ENCODE assay signal across 8 mouse cellular contexts in the genomic region with DNA sequence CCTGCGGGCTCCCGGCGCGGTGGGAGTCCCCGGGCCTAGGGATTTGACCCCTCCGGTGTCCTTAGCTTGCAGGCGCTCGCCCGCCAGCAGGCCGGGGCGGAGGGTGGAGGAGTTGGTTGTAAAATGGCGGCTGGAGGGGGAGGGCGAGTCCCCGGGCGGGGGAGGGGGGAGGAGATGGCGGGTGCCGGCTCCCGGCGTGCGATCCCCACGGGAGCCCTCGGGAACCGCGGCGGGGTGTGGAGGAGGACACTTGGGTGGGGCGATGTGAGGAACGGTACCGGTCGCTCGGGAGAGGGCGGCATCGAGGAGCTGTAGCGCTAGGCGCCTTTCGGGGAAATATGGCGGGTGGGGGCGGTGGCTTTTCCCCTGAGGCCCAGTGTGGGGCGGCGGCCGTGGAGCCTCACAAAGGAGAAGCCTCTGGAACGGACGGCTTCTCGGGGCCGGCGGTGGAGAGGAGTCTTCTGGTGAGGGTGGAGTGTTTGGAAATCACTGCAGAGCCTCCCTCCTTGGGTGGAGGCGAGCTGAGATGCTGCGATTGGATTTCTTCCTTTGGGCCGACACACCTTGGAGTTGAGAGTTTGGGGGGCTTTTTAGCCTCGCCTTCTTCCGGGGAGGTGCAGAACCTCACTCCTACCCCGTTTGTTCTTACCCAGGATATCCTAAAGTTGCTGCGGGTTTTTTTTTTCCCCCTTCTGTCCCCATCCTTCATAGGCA. TPM values are rescaled to one million over a fixed set of nuclear protein-coding genes. Genes with fewer than 3 reads are reported as not detected.
DNase-seq lines count a peak whose midpoint lies in the region; ATAC-seq and TF ChIP-seq lines count a peak whose summit lies in the region.

No protein-coding gene starts in this region.

- WGBS in forebrain, embryonic 15.5 days: under 1% methylated on average over 51 of the region's 52 CpGs

- no peaks in the 10 kb centered on the region for H3K27me3 ChIP-seq in MEL (ENCODE audit: control insufficient read depth in 1 of 2, insufficient read depth in 2 of 2, low read length in 2 of 2)
- H3K27me3 ChIP-seq in forebrain, embryonic 15.5 days: no peaks in the 10 kb centered on the region

- peaks cover 11 to 21% of the 10 kb centered on the region in 2 experiments for H3K4me1 ChIP-seq in MEL (ENCODE audit: control insufficient read depth in 1 of 2, insufficient read depth in 2 of 2, low read length in 2 of 2)
- peaks cover 46% of the 10 kb centered on the region for H3K4me1 ChIP-seq in forebrain, embryonic 15.5 days

- intact Hi-C loops in heart, postnatal 25 days (cut with DNase I): no loop called here

- peak; percentile 70 for ATAC-seq in forebrain, embryonic 15.5 days (replicated peaks)

- peak overlapping the region; percentile 96 for H3K9ac ChIP-seq in MEL (ENCODE audit: control insufficient read depth, low read depth, low read length, poor library complexity, severe bottlenecking)
- H3K9ac ChIP-seq in forebrain, embryonic 15.5 days (replicated peaks): peak overlapping the region; percentile 99

- H3K79me2 ChIP-seq in MEL (ENCODE audit: control insufficient read depth, insufficient read depth, low read length, poor library complexity): peaks cover 52% of the 10 kb centered on the region

- H3K4me3 ChIP-seq in MEL (ENCODE audit: control insufficient read depth in 1 of 2, insufficient read depth in 1 of 2, low read depth in 2 of 2, low read length in 2 of 2): peak overlapping the region; percentile 80 to 96
- peak overlapping the region; percentile 59 for H3K4me3 ChIP-seq in forebrain, embryonic 15.5 days

- no peak for TF ChIP-seq EP300 in MEL (IDR thresholded peaks at IDR 0.05; ENCODE audit: low read depth in 1 of 2, low read length in 2 of 2)

- H3K36me3 ChIP-seq in MEL (ENCODE audit: control insufficient read depth in 1 of 2, insufficient read depth in 2 of 2, low read length in 2 of 2): peaks cover 13 to 43% of the 10 kb centered on the region in 2 experiments
- peaks cover 2% of the 10 kb centered on the region; the same call in 1 of the 2 replicates for H3K36me3 ChIP-seq in forebrain, embryonic 15.5 days

- peak overlapping the region; percentile 86 for H3K27ac ChIP-seq in MEL (ENCODE audit: control insufficient read depth, low read depth, low read length)
- peak overlapping the region; percentile 98 for H3K27ac ChIP-seq in forebrain, embryonic 15.5 days (replicated peaks)

- TF ChIP-seq CTCF in MEL (IDR thresholded peaks at IDR 0.05 in 2 of 3, conservative IDR thresholded peaks at IDR 0.05 in 1 of 3; ENCODE audit: control insufficient read depth in 1 of 3, insufficient read depth in 1 of 3, low read depth in 2 of 3, low read length in 3 of 3, poor library complexity in 1 of 3, severe bottlenecking in 1 of 3): no peak

- peak; percentile 63 for DNase-seq in MEL (ENCODE audit: low read depth, low spot score)
- DNase-seq in brain, adult 2 months (ENCODE audit: low read depth, low spot score): peak; percentile 61
- peak; percentile 65 for DNase-seq in heart, postnatal 25 days (ENCODE audit: low spot score)
- peak; percentile 60 to 65 for DNase-seq in left cerebral cortex, adult 8-10 months (ENCODE audit: low spot score in 2 of 2)
- DNase-seq in lung, postnatal 4 days: peak; percentile 83
- peak; percentile 36 to 61 for DNase-seq in right cerebral cortex, postnatal 36 days (ENCODE audit: low spot score in 2 of 2)
- no peak for DNase-seq in yolk sac, embryonic 10.5 days (ENCODE audit: low spot score)

- TF ChIP-seq POLR2A in MEL (IDR thresholded peaks at IDR 0.05; ENCODE audit: control insufficient read depth in 1 of 2, insufficient read depth in 1 of 2, low read depth in 1 of 2, low read length in 2 of 2, poor library complexity in 1 of 2): no peak

- peak overlapping the region; percentile 55 for H3K4me2 ChIP-seq in forebrain, embryonic 15.5 days (replicated peaks)

- no peak for TF ChIP-seq RAD21 in MEL (IDR thresholded peaks at IDR 0.05; ENCODE audit: low read depth, low read length)

- no peaks in the 10 kb centered on the region for H3K9me3 ChIP-seq in MEL (replicated peaks; ENCODE audit: insufficient read depth, low read length)
- H3K9me3 ChIP-seq in forebrain, embryonic 15.5 days: no peaks in the 10 kb centered on the region

TF ChIP-seq in MEL, 35 proteins besides CTCF, POLR2A, EP300 and RAD21:
- TF ChIP-seq TBP (IDR thresholded peaks at IDR 0.05; ENCODE audit: low read depth, low read length) (no peak), GABPA (IDR thresholded peaks at IDR 0.05; ENCODE audit: low read depth, low read length) (no peak), MAZ (IDR thresholded peaks at IDR 0.05; ENCODE audit: low read depth, low read length) (peak; percentile 24; the same call in 1 of the 2 replicates), TCF12 (IDR thresholded peaks at IDR 0.05; ENCODE audit: low read depth, low read length) (no peak), SIN3A (IDR thresholded peaks at IDR 0.05; ENCODE audit: low read length) (no peak), SMC3 (IDR thresholded peaks at IDR 0.05; ENCODE audit: low read depth, low read length) (no peak), RCOR1 (IDR thresholded peaks at IDR 0.05; ENCODE audit: low read depth, low read length) (peak; percentile 69), CHD1 (IDR thresholded peaks at IDR 0.05; ENCODE audit: low read depth, low read length) (no peak), MXI1 (IDR thresholded peaks at IDR 0.05; ENCODE audit: low read depth, low read length) (peak; percentile 11; the same call in 1 of the 2 replicates)

RNA-seq across cellular contexts. Expression of a gene that starts 0.7 kb away (rescaled TPM):
- 303 and 356 TPM in 2 replicates for total RNA-seq in MEL (2012; rRNA removed)
- polyA plus RNA-seq in MEL (2012; ENCODE audit: insufficient read depth in 1 of 2, insufficient read length in 2 of 2, low read depth in 1 of 2, low replicate concordance in 2 of 2, missing spikeins in 1 of 2): 100 to 1,000 TPM; 755 to 855 TPM
- 1,361 and 1,417 TPM in 2 replicates for polyA plus RNA-seq in forebrain, embryonic 15.5 days (2015; fragmentation: Nextera tagmentation; extraction: Ambion mirVana)
- 100 to 1,000 TPM; 555 to 568 TPM for total RNA-seq in heart, postnatal 25 days (2021)
- total RNA-seq in left cerebral cortex, adult 8-10 months (2022): 1,000 to 10,000 TPM; 1,072 to 1,190 (median 1,127) TPM

RNA-seq across cellular contexts. Expression of a gene that starts 54.3 kb away (rescaled TPM):
- total RNA-seq in MEL (2012; rRNA removed): 68.0 and 68.4 TPM in 2 replicates
- polyA plus RNA-seq in MEL (2012; ENCODE audit: insufficient read depth in 1 of 2, insufficient read length in 2 of 2, low read depth in 1 of 2, low replicate concordance in 2 of 2, missing spikeins in 1 of 2): 10 to 100 TPM; 33.8 to 66.2 TPM
- polyA plus RNA-seq in forebrain, embryonic 15.5 days (2015; fragmentation: Nextera tagmentation; extraction: Ambion mirVana): 125 and 131 TPM in 2 replicates
- total RNA-seq in heart, postnatal 25 days (2021): 10 to 100 TPM; 81.3 to 88.2 TPM
- 100 to 1,000 TPM; 108 to 117 (median 112) TPM for total RNA-seq in left cerebral cortex, adult 8-10 months (2022)
